Mouse (Mus musculus) hindbrain, postnatal 0 days (tissue): Measurements from ENCODE around the gene Neurl2. TPM values are rescaled to one million over a fixed set of nuclear protein-coding genes. Genes with fewer than 3 reads are reported as not detected.
A peak's percentile ranks its signal among the peaks of the same experiment; 100 is the strongest.
"Not testable (repeated sequence)": the region's sequence is repeated elsewhere in the genome, so short reads cannot be mapped to it uniquely, and the experiment has no call there.

Experiments used
- ATAC-seq: fragments of 200-750 bp; cut with Nextera tagmentation; 2 replicates; pipeline ENCODE4 v1.8.0; 2017; ENCODE audit warnings: mild to moderate bottlenecking, moderate TSS enrichment, moderate library complexity
- DNase-seq: peaks from one replicate; pipeline ENCODE4 v3.0.0-alpha.2; 2015; ENCODE audit warnings: low spot score
- H3K27ac ChIP-seq: fragments of 300-500 bp; sonication (generic); 2 replicates; pipeline ENCODE4 v1.5.1; 2014; ENCODE audit warnings: mild to moderate bottlenecking
- H3K27me3 ChIP-seq: fragments of 300-500 bp; sonication (generic); 2 replicates; pipeline ENCODE4 v1.6.1; 2014; ENCODE audit warnings: low read length, mixed read lengths; ENCODE audit not compliant: insufficient read depth
- H3K36me3 ChIP-seq: fragments of 300-500 bp; sonication (generic); 2 replicates; pipeline ENCODE4 v1.6.1; 2014; ENCODE audit warnings: low read length, mixed read lengths; ENCODE audit not compliant: insufficient read depth
- H3K4me1 ChIP-seq: fragments of 300-500 bp; sonication (generic); 2 replicates; pipeline ENCODE4 v1.6.1; 2014; ENCODE audit warnings: antibody characterized with exemption, low read length, mixed read lengths; ENCODE audit not compliant: insufficient read depth
- H3K4me2 ChIP-seq: fragments of 300-500 bp; sonication (generic); 2 replicates; pipeline ENCODE4 v1.6.1; 2014; ENCODE audit warnings: low read depth, mild to moderate bottlenecking, low read length, moderate library complexity, mixed read lengths
- H3K4me3 ChIP-seq: fragments of 300-500 bp; sonication (generic); 2 replicates; pipeline ENCODE4 v1.5.1; 2014; ENCODE audit warnings: low read length
- H3K9ac ChIP-seq: fragments of 300-500 bp; sonication (generic); replicated peaks from 2 replicates; pipeline ENCODE4 v1.6.1; 2014; ENCODE audit warnings: mild to moderate bottlenecking, low read length, moderate library complexity, mixed read lengths
- H3K9me3 ChIP-seq: fragments of 300-500 bp; sonication (generic); 2 replicates; pipeline ENCODE4 v1.6.1; 2016; ENCODE audit warnings: low read length, mixed read lengths
- CTCF ChIP-seq: IDR thresholded peaks from 2 replicates; pipeline ENCODE4 v1.5.1; 2016; ENCODE audit warnings: antibody characterized with exemption, control low read depth, low read depth
- WGBS: fragments of 180-500 bp; shearing (Covaris S2); extraction: QIAGEN DNeasy Blood & Tissue Kit; methylation state at CpG from one replicate; pipeline ENCODE4 v1.1.7; 2014; 5-methylcytosine and 5-hydroxymethylcytosine counted together
- polyA plus RNA-seq: library from polyadenylated mRNA; unstranded; fragments of >200 nt; fragmentation: Nextera tagmentation; extraction: Ambion mirVana; gene quantifications from 2 replicates; pipeline ENCODE4 v1.2.1, GENCODE M21; 2015
- total RNA-seq: library from RNA; depleted of rRNA; stranded (reverse); fragments of >200 nt; gene quantifications from 2 replicates; pipeline ENCODE4 v1.2.3, GENCODE M21; 2014; rRNA removed

Gene Neurl2
- 8.7 and 12.1 TPM in 2 replicates for total RNA-seq
- polyA plus RNA-seq, result 7.2 and 7.6 TPM in 2 replicates

DNA sequence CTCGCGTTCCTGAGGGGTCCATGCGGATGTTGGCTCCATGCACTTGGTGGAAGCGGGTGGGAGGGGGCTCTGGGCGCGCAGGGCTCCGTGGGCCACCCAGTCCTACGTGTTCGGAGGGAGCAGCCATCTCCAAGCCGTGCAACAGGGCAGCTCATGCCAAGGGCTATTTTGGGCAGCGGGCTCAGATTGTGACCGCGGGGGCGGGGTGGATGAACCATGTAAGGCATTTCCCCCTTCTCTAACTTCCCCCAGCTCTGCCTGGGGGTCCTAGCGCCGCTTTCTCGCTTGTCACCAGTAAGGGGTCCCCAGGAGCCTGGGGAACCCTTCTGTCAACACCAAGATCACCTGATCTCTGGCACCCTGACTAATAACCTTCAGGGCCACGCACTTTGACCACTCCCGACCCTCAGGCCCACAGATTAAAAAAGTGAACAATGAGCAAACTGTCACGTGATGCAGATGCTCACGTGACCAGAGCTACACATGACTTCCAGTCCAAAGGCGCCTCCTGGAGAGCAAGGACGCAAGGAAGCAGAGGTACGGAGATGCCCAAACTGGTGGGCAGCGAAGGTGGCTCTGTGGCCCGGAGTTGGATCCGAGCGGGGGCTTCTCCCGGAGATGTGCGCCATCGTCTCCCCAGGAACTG, at the start of gene Neurl2:
Gene Neurl2 (minus strand): TSS at position 143 of the 646 bp plus-strand sequence.
- peaks cover 14% of the 10 kb centered on the region; the same call in 1 of the 2 replicates for H3K4me1 ChIP-seq
- H3K4me3 ChIP-seq, result peak within 1 kb of the TSS; percentile 56
- peak; percentile 79 for ATAC-seq
- H3K4me2 ChIP-seq, result peak within 1 kb of the TSS; percentile 86
- H3K9me3 ChIP-seq, result no peaks in the 10 kb centered on the region
- 0% methylated on average over 31 of the region's 31 CpGs for WGBS
- DNase-seq, result peak; percentile 95
- peaks cover 13% of the 10 kb centered on the region for H3K36me3 ChIP-seq
- peak; percentile 19; the same call in 1 of the 2 replicates for TF ChIP-seq CTCF
- peak within 1 kb of the TSS; percentile 56 for H3K9ac ChIP-seq
- no peaks in the 10 kb centered on the region for H3K27me3 ChIP-seq
- H3K27ac ChIP-seq, result peak within 1 kb of the TSS; percentile 79

DNA sequence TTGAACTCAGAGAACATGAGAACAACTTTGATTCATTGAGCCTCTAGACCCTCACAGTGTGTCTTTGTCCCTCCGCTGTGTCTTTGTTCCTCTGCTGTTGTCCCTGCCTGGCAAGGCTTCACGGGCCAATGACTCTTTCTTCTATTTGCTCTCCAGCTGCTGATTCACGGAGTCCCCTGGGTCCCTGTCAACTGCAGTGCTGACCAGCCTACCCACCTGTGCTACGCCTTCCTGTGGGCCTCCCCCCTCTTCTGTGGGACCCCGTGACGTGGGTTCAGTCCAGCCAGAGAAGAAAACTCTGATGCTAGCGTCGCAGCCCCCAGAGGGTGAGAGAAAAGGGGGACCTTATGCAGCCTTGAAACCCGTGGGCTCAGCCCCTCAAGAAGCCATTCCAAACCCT, 49.4 kb upstream of the Neurl2 start:
- no peaks in the 10 kb centered on the region for H3K27me3 ChIP-seq
- ATAC-seq, result no peak
- no peak for DNase-seq
- peaks cover 49% of the 10 kb centered on the region for H3K36me3 ChIP-seq
- no peak overlapping the region for H3K27ac ChIP-seq
- H3K9ac ChIP-seq, result no peak overlapping the region
- TF ChIP-seq CTCF, result no peak
- H3K9me3 ChIP-seq, result no peaks in the 10 kb centered on the region
- no peak overlapping the region for H3K4me2 ChIP-seq
- H3K4me3 ChIP-seq, result no peak overlapping the region
- 32% methylated on average over 9 of the region's 9 CpGs for WGBS
- 0 out of 2 replicates have a peak, but pooled peaks cover 8% of the 10 kb centered on the region for H3K4me1 ChIP-seq

GRCm38 (mm10) chr2:164879568-164880277, 46.5 kb upstream of the Neurl2 start:
- H3K27ac ChIP-seq, result peak overlapping the region; percentile 100
- peak overlapping the region; percentile 96 for H3K9ac ChIP-seq
- DNase-seq, result peak; percentile 98

DNA sequence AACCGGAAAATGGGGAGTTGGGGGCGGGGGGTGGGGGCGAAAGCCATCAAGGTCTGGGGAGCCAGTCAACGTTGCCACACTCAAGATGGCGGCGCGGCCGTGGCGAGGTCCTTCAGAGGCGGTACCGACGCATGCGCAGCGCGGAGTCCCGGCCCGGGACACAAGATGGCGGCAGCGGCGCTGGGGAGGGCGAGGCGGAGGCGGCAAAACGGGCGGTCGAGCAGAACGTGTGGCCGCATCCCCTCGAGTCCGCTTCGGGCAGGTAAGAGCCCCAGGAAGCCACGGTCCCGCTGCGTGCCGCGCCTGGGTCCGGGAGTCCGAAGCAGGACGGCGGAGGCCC, 45.9 kb upstream of the Neurl2 start, which contains the start of gene Pcif1:
Gene Pcif1 (plus strand): TSS at position 77 of the 340 bp plus-strand sequence.
- H3K36me3 ChIP-seq, result peaks cover 16% of the 10 kb centered on the region
- peak within 1 kb of the TSS; percentile 71 for H3K4me3 ChIP-seq
- DNase-seq (peak; percentile 95), ATAC-seq (peak; percentile 86)
- no peaks in the 10 kb centered on the region for H3K9me3 ChIP-seq
- peak within 1 kb of the TSS; percentile 100 for H3K4me2 ChIP-seq
- 0 out of 2 replicates have a peak, but pooled peaks cover 8% of the 10 kb centered on the region for H3K4me1 ChIP-seq
- no peaks in the 10 kb centered on the region for H3K27me3 ChIP-seq
- TF ChIP-seq CTCF, result no peak
- WGBS, result 0% methylated on average over 38 of the region's 40 CpGs
- H3K9ac ChIP-seq, result peak within 1 kb of the TSS; percentile 96
- H3K27ac ChIP-seq, result peak within 1 kb of the TSS; percentile 100

More at GRCm38 (mm10) chr2:164879568-164880277, 46.5 kb upstream of the Neurl2 start:
- Histone ChIP-seq H3K4me3 (peak overlapping the region; percentile 71), H3K4me2 (peak overlapping the region; percentile 100), H3K9me3 (no peaks in the 10 kb centered on the region), H3K27me3 (no peaks in the 10 kb centered on the region), H3K36me3 (peaks cover 21% of the 10 kb centered on the region), H3K4me1 (0 out of 2 replicates have a peak, but pooled peaks cover 8% of the 10 kb centered on the region)
- WGBS, result 2% methylated on average over 45 of the region's 72 CpGs
- TF ChIP-seq CTCF, result no peak
- peak; percentile 93 for ATAC-seq

DNA sequence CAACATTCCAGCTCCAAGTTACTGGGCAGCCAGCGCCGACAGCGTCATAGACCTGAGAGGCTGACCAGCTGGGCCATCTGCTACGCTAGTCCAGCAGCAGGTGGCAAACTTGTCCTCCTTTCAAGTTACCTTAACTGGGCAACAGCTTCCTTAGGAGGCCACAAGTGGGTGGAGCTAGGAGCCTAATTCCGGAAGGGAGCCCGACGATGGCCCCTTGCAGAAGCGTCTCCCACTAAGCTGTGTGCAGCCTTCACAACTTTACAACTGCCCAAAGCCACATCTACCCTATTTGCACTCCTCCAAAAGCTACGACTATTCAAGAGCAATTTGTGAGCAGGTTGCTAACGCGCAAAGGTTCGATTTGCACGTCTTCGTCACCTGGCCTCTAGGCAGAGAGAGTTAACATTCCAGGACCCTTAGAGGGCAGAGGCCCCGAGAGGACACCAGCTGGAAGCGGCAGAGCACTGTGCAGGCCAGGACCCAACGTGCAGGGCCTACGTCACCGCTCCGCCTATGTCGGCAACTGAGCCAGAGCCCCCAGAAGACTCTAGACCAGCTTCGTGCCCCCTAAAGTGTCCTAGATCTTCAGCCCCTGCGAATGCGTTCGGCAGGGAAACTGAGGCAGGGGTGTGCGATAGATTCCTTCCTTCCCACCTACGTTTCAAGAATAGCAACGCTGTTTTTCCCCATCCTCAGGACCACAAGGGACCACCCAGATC, 45.4 kb upstream of the Neurl2 start:
- no peaks in the 10 kb centered on the region for H3K27me3 ChIP-seq
- H3K9ac ChIP-seq, result peak overlapping the region; percentile 96
- H3K4me1 ChIP-seq, result 0 out of 2 replicates have a peak, but pooled peaks cover 8% of the 10 kb centered on the region
- peak; percentile 34 for TF ChIP-seq CTCF
- peak overlapping the region; percentile 100 for H3K27ac ChIP-seq
- no peaks in the 10 kb centered on the region for H3K9me3 ChIP-seq
- ATAC-seq (no peak; the same call in 1 of the 2 replicates), DNase-seq (peak; percentile 57)
- peak overlapping the region; percentile 71 for H3K4me3 ChIP-seq
- peaks cover 10% of the 10 kb centered on the region for H3K36me3 ChIP-seq
- H3K4me2 ChIP-seq, result peak overlapping the region; percentile 100
- WGBS, result 1% methylated on average over 28 of the region's 28 CpGs

DNA sequence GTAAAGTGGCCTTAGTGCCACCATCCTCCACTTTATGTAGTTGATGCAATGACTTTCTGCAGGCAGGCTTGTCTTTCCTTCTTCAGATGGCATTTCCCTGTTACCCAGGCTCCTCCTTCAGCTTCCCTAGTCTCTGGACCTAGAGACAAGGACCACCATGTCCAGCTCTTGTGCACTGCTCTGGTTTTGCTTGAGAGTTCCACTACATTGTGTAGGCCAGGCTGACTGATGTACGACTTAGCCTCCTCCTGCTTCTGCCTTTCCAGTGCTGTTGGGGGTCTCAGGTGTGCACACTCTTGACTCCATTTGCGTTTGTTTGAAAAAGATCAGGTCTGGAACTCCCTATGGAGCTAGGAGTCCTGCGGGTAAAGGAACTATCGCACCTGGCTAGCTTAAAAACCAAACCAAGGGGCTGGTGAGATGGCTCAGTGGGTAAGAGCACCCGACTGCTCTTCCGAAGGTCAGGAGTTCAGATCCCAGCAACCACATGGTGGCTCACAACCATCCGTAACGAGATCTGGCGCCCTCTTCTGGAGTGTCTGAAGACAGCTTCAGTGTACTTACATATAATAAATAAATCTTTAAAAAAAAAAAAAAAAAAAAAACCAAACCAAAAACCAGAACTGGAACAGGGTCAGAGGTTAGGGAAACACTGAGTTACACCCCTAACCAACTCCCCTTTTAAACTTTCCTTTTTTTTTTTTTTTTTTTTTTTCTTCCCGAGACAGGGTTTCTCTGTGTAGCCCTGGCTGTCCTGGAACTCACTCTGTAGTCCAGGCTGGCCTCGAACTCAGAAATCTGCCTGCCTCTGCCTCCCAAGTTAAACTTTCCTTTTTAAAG, 44.3 kb upstream of the Neurl2 start:
- not testable (repeated sequence) for H3K4me1 ChIP-seq, ATAC-seq, H3K27me3 ChIP-seq, H3K4me3 ChIP-seq, H3K9me3 ChIP-seq, H3K27ac ChIP-seq, H3K9ac ChIP-seq, DNase-seq, H3K36me3 ChIP-seq
- 73% methylated on average over 11 of the region's 11 CpGs for WGBS
- peak overlapping the region; percentile 100 for H3K4me2 ChIP-seq

- WGBS, result 52% methylated on average over 2 of the region's 2 CpGs
- H3K9me3 ChIP-seq, H3K4me2 ChIP-seq, H3K27me3 ChIP-seq, H3K27ac ChIP-seq, DNase-seq, H3K36me3 ChIP-seq, H3K9ac ChIP-seq, H3K4me1 ChIP-seq, ATAC-seq, H3K4me3 ChIP-seq: not testable (repeated sequence)
These were observed 42.4 kb upstream of the Neurl2 start for GRCm38 (mm10) chr2:164875648-164876047.
